Mouse (Mus musculus): ENCODE data around the gene Crygb.
"Not testable (repeated sequence)": the region's sequence is repeated elsewhere in the genome, so short reads cannot be mapped to it uniquely, and the experiment has no call there.

Crygb gene

GRCm38 (mm10) chr1:65073589-65073988, 8.5 kb downstream of the Crygb start, which contains the start of gene Crygc:
Gene Crygc (minus strand): TSS chr1:65073689.
- no peak for DNase-seq (ENCODE audit: low spot score in 2 of 2)

GRCm38 (mm10) chr1:65067842-65068241, 14.2 kb downstream of the Crygb start:
- no peak for DNase-seq (ENCODE audit: low spot score in 2 of 2)

- DNase-seq (ENCODE audit: low spot score in 2 of 2), result no peak
Observed at GRCm38 (mm10) chr1:65064201-65064600, 17.9 kb downstream of the Crygb start.

GRCm38 (mm10) chr1:65063352-65063751, 18.7 kb downstream of the Crygb start, which contains the start of gene Crygd:
Gene Crygd (minus strand): TSS chr1:65063452.
- DNase-seq (ENCODE audit: low spot score in 2 of 2), result no peak

- DNase-seq (ENCODE audit: low spot score in 2 of 2), result no peak
Observed at GRCm38 (mm10) chr1:65052140-65052539, 29.9 kb downstream of the Crygb start.

- no peak for DNase-seq (ENCODE audit: low spot score in 2 of 2)
Observed at GRCm38 (mm10) chr1:65051696-65052095, 30.4 kb downstream of the Crygb start.

- not testable (repeated sequence) for DNase-seq (ENCODE audit: low spot score in 2 of 2)
Observed at GRCm38 (mm10) chr1:65050952-65051351, 31.1 kb downstream of the Crygb start, which contains the start of gene Cryge. Gene Cryge (minus strand): TSS chr1:65051149.

GRCm38 (mm10) chr1:65048781-65049180, 33.3 kb downstream of the Crygb start:
- no peak for DNase-seq (ENCODE audit: low spot score in 2 of 2)

GRCm38 (mm10) chr1:65046401-65047109, 35.5 kb downstream of the Crygb start:
- peak in 1 of 2 experiments; percentile 20 for DNase-seq (ENCODE audit: low spot score in 2 of 2)

- no peak for DNase-seq (ENCODE audit: low spot score in 2 of 2)
Observed at GRCm38 (mm10) chr1:65043433-65043832, 38.7 kb downstream of the Crygb start.

- DNase-seq (ENCODE audit: low spot score in 2 of 2), result no peak
Observed at GRCm38 (mm10) chr1:65041837-65042236, 40.3 kb downstream of the Crygb start.

GRCm38 (mm10) chr1:65040806-65041205, 41.3 kb downstream of the Crygb start:
- DNase-seq (ENCODE audit: low spot score in 2 of 2), result no peak

- DNase-seq (ENCODE audit: low spot score in 2 of 2), result no peak
Observed at GRCm38 (mm10) chr1:65039679-65040078, 42.4 kb downstream of the Crygb start.

GRCm38 (mm10) chr1:65037542-65037941, 44.5 kb downstream of the Crygb start:
- no peak for DNase-seq (ENCODE audit: low spot score in 2 of 2)

GRCm38 (mm10) chr1:65035513-65035912, 46.6 kb downstream of the Crygb start:
- DNase-seq (ENCODE audit: low spot score in 2 of 2), result no peak

GRCm38 (mm10) chr1:65032641-65033040, 49.4 kb downstream of the Crygb start, which contains the start of gene Akr1cl:
Gene Akr1cl (minus strand): TSS chr1:65032759.
- DNase-seq (ENCODE audit: low spot score in 2 of 2), result no peak
